Mouse (Mus musculus): ENCODE results near the gene Cox10.

DNA sequence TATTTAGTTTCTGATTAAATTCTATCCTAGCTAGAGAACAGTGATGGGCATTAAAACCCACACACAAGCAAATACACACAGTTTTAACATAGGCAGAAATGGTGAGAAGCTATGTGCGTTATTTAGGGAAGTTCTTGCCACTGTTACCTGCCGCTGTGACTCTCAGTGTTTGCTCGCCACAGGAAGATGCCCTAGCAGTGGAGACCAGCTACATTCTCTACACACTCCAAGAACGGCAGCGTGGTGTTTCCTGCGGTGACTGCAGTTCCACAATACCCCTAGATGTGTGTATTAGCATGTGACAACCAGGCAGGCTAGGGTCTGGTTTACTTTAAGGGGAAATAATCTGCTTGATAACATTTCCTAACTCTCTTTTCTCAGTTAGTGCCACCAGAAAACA, 64.0 kb downstream of the Cox10 start:
- no peak for TF ChIP-seq POLR2A (IDR thresholded peaks at IDR 0.05; ENCODE audit: borderline replicate concordance, control insufficient read depth, low read depth, low read length)
- no peak for TF ChIP-seq CTCF (IDR thresholded peaks at IDR 0.05; ENCODE audit: control insufficient read depth, insufficient read depth, low read length)
